Mouse (Mus musculus) midbrain, postnatal 0 days (tissue): Measurements from ENCODE around the gene Ptprf. TPM values are rescaled to one million over a fixed set of nuclear protein-coding genes. Genes with fewer than 3 reads are reported as not detected.

ENCODE experiments used
- ATAC-seq: fragments of 200-750 bp; cut with Nextera tagmentation; 2 replicates; pipeline ENCODE4 v1.8.0; 2017; ENCODE audit warnings: moderate number of reproducible peaks, mild to moderate bottlenecking, moderate TSS enrichment, moderate library complexity; ENCODE audit not compliant: low FRiP score
- DNase-seq: peaks from one replicate; pipeline ENCODE4 v3.0.0-alpha.2; 2015; ENCODE audit warnings: low spot score
- H3K27ac ChIP-seq: fragments of 300-500 bp; sonication (generic); 2 replicates; pipeline ENCODE4 v1.5.1; 2014; ENCODE audit warnings: low read depth, mild to moderate bottlenecking, low read length, mixed read lengths
- H3K27me3 ChIP-seq: fragments of 300-500 bp; sonication (generic); 2 replicates; pipeline ENCODE4 v1.6.1; 2014; ENCODE audit warnings: low read length, control low read depth, mixed read lengths; ENCODE audit not compliant: insufficient read depth
- H3K36me3 ChIP-seq: fragments of 300-500 bp; sonication (generic); 2 replicates; pipeline ENCODE4 v1.6.1; 2014; ENCODE audit warnings: low read length, control low read depth, mixed read lengths; ENCODE audit not compliant: insufficient read depth
- H3K4me1 ChIP-seq: fragments of 300-500 bp; sonication (generic); 2 replicates; pipeline ENCODE4 v1.6.1; 2014; ENCODE audit warnings: mild to moderate bottlenecking, control low read depth, antibody characterized with exemption, low read length, mixed read lengths; ENCODE audit not compliant: insufficient read depth
- H3K4me2 ChIP-seq: fragments of 300-500 bp; sonication (generic); 2 replicates; pipeline ENCODE4 v1.6.1; 2014; ENCODE audit warnings: low read depth, mild to moderate bottlenecking, low read length, mixed read lengths; ENCODE audit not compliant: poor library complexity, severe bottlenecking
- H3K4me3 ChIP-seq: fragments of 300-500 bp; sonication (generic); 2 replicates; pipeline ENCODE4 v1.5.1; 2014; ENCODE audit warnings: low read depth, mild to moderate bottlenecking, low read length, moderate library complexity
- H3K9ac ChIP-seq: fragments of 300-500 bp; sonication (generic); replicated peaks from 2 replicates; pipeline ENCODE4 v1.6.1; 2014; ENCODE audit warnings: mild to moderate bottlenecking, low read length, moderate library complexity, mixed read lengths; ENCODE audit not compliant: poor library complexity, severe bottlenecking
- H3K9me3 ChIP-seq: fragments of 300-500 bp; sonication (generic); 2 replicates; pipeline ENCODE4 v1.6.1; 2016; ENCODE audit warnings: low read length, control low read depth
- CTCF ChIP-seq: IDR thresholded peaks from 2 replicates; pipeline ENCODE4 v1.5.1; 2016; ENCODE audit warnings: antibody characterized with exemption, mild to moderate bottlenecking
- WGBS: fragments of 180-500 bp; shearing (Covaris S2); extraction: QIAGEN DNeasy Blood & Tissue Kit; methylation state at CpG from one replicate; pipeline ENCODE4 v1.1.7; 2014; 5-methylcytosine and 5-hydroxymethylcytosine counted together
- microRNA-seq: library from miRNA; unstranded; fragments of <30 nt; microRNA quantifications from one replicate; pipeline ENCODE4, GENCODE M21; 2016; ENCODE audit warnings: borderline number of aligned reads
- polyA plus RNA-seq: library from polyadenylated mRNA; unstranded; fragments of >200 nt; fragmentation: Nextera tagmentation; extraction: Ambion mirVana; gene quantifications from 2 replicates; pipeline ENCODE4 v1.2.1, GENCODE M21; 2015
- total RNA-seq: library from RNA; depleted of rRNA; stranded (reverse); fragments of >200 nt; gene quantifications from 2 replicates; pipeline ENCODE4 v1.2.3, GENCODE M21; 2014; rRNA removed

Ptprf gene
- total and polyA plus RNA-seq, 2 experiments from 2014 or later = 48.1 to 186 TPM

- H3K9me3 ChIP-seq = no peaks in the 10 kb centered on the region
- no peak for TF ChIP-seq CTCF
- WGBS = 1% methylated on average over 12 of the region's 12 CpGs
- H3K27me3 ChIP-seq = no peaks in the 10 kb centered on the region
- peaks cover 25% of the 10 kb centered on the region for H3K36me3 ChIP-seq
- peak overlapping the region; percentile 77 for H3K4me3 ChIP-seq
- H3K4me2 ChIP-seq = peak overlapping the region; percentile 78
- ATAC-seq (no peak), DNase-seq (peak; percentile 14)
- H3K4me1 ChIP-seq = peaks cover 4% of the 10 kb centered on the region; the same call in 1 of the 2 replicates
- peak overlapping the region; percentile 89 for H3K27ac ChIP-seq
- H3K9ac ChIP-seq = peak overlapping the region; percentile 83
Measured at GRCm38 (mm10) chr4:118178952-118179466, 112.2 kb downstream of the Ptprf start.

GRCm38 (mm10) chr4:118172461-118172860 is 118.7 kb downstream of the Ptprf start:
- ATAC-seq = no peak
- no peaks in the 10 kb centered on the region for H3K9me3 ChIP-seq
- no peaks in the 10 kb centered on the region for H3K27me3 ChIP-seq
- no peak overlapping the region for H3K9ac ChIP-seq
- no peak for TF ChIP-seq CTCF
- H3K4me2 ChIP-seq = no peak overlapping the region
- no peak overlapping the region for H3K27ac ChIP-seq
- peaks cover 81% of the 10 kb centered on the region for H3K36me3 ChIP-seq
- DNase-seq = no peak
- no peak overlapping the region for H3K4me3 ChIP-seq
- WGBS = 90% methylated on average over 12 of the region's 12 CpGs
- H3K4me1 ChIP-seq = no peaks in the 10 kb centered on the region

- peak; percentile 48 for TF ChIP-seq CTCF
- DNase-seq (no peak), ATAC-seq (no peak)
- H3K4me1 ChIP-seq = no peaks in the 10 kb centered on the region
- no peak overlapping the region for H3K4me2 ChIP-seq
- H3K36me3 ChIP-seq = peaks cover 83% of the 10 kb centered on the region
- no peaks in the 10 kb centered on the region for H3K27me3 ChIP-seq
- H3K9me3 ChIP-seq = no peaks in the 10 kb centered on the region
- no peak overlapping the region for H3K4me3 ChIP-seq
- no peak overlapping the region for H3K9ac ChIP-seq
- no peak overlapping the region for H3K27ac ChIP-seq
- 91% methylated on average over 9 of the region's 9 CpGs for WGBS
Measured at GRCm38 (mm10) chr4:118171006-118171405, 120.2 kb downstream of the Ptprf start.

GRCm38 (mm10) chr4:118162123-118162522 is 129.1 kb downstream of the Ptprf start:
- no peak for TF ChIP-seq CTCF
- H3K9me3 ChIP-seq = no peaks in the 10 kb centered on the region
- H3K4me2 ChIP-seq = no peak overlapping the region
- ATAC-seq = no peak
- 91% methylated on average over 12 of the region's 12 CpGs for WGBS
- H3K9ac ChIP-seq = no peak overlapping the region
- H3K27me3 ChIP-seq = no peaks in the 10 kb centered on the region
- no peak overlapping the region for H3K4me3 ChIP-seq
- no peaks in the 10 kb centered on the region for H3K4me1 ChIP-seq
- no peak for DNase-seq
- no peak overlapping the region for H3K27ac ChIP-seq
- peaks cover 81% of the 10 kb centered on the region for H3K36me3 ChIP-seq

Small RNA genes lying within 50 kb of the gene (microRNA-seq; reads per million reads assigned to microRNA genes)
- 7.0 reads per million, percentile 14 among the genes with 10 or more reads in this experiment for gene Mir7226

Other genes starting within 250 kb of the Ptprf start
- 41.9 and 46.3 TPM in 2 replicates for gene St3gal3, start 156.5 kb downstream of the Ptprf start, total RNA-seq
- gene St3gal3, start 156.5 kb downstream of the Ptprf start, polyA plus RNA-seq = 10.6 and 10.7 TPM in 2 replicates
- gene Kdm4a, start 111.4 kb downstream of the Ptprf start, total RNA-seq = 88.8 and 90.9 TPM in 2 replicates
- 32.0 and 34.8 TPM in 2 replicates for gene Kdm4a, start 111.4 kb downstream of the Ptprf start, polyA plus RNA-seq
- gene Szt2, start 117.9 kb upstream of the Ptprf start, total RNA-seq = 18.8 and 29.0 TPM in 2 replicates
- gene Szt2, start 117.9 kb upstream of the Ptprf start, polyA plus RNA-seq = 3.2 and 4.6 TPM in 2 replicates
- 48.0 and 54.8 TPM in 2 replicates for gene Med8, start 117.9 kb upstream of the Ptprf start, total RNA-seq
- gene Med8, start 117.9 kb upstream of the Ptprf start, polyA plus RNA-seq = 90.1 and 95.7 TPM in 2 replicates
- gene Elovl1, start 136.7 kb upstream of the Ptprf start, total RNA-seq = 22.1 and 23.6 TPM in 2 replicates
- 23.8 and 28.2 TPM in 2 replicates for gene Elovl1, start 136.7 kb upstream of the Ptprf start, polyA plus RNA-seq
- 6.9 and 15.3 TPM in 2 replicates for gene Cdc20, start 145.9 kb upstream of the Ptprf start, total RNA-seq
- gene Cdc20, start 145.9 kb upstream of the Ptprf start, polyA plus RNA-seq = 9.7 and 11.0 TPM in 2 replicates
- gene Mpl, start 166.1 kb upstream of the Ptprf start, total RNA-seq = 0.11 TPM in 1 of 2 replicates, not detected in the other
- 0.11 and 0.15 TPM in 2 replicates for gene Mpl, start 166.1 kb upstream of the Ptprf start, polyA plus RNA-seq
- gene Tie1, start 198.7 kb upstream of the Ptprf start, total RNA-seq = 15.7 and 17.2 TPM in 2 replicates
- gene Tie1, start 198.7 kb upstream of the Ptprf start, polyA plus RNA-seq = 9.9 and 10.3 TPM in 2 replicates
- not detected in 2 replicates for gene 2610528J11Rik, start 235.6 kb upstream of the Ptprf start, total RNA-seq
- gene 2610528J11Rik, start 235.6 kb upstream of the Ptprf start, polyA plus RNA-seq = not detected in 2 replicates